Mouse (Mus musculus) megakaryocyte, embryonic 14.5 days (primary cell): Measurements from ENCODE around the gene Gm45015.

Source experiments
- FLI1 ChIP-seq: IDR thresholded peaks from 2 replicates; pipeline ENCODE4 v1.6.1; 2012; ENCODE audit warnings: low read length, inconsistent platforms, mixed read lengths
- GATA1 ChIP-seq: IDR thresholded peaks from 3 replicates; pipeline ENCODE4 v1.6.1; 2012; ENCODE audit warnings: mixed read lengths, low read length, inconsistent platforms, borderline replicate concordance

GRCm38 (mm10) chrX:73312522-73312921, 24.1 kb downstream of the Gm45015 start:
- TF ChIP-seq GATA1 (no peak), FLI1 (no peak)
